Mouse (Mus musculus) forebrain, postnatal 0 days (tissue): ENCODE measurements around the gene Prss8. TPM values are rescaled to one million over a fixed set of nuclear protein-coding genes. Genes with fewer than 3 reads are reported as not detected.
A peak's percentile ranks its signal among the peaks of the same experiment; 100 is the strongest.
"Not testable (repeated sequence)": the region's sequence is repeated elsewhere in the genome, so short reads cannot be mapped to it uniquely, and the experiment has no call there.

Experiments used
- ATAC-seq: fragments of 200-750 bp; cut with Nextera tagmentation; 2 replicates; pipeline ENCODE4 v1.8.0; 2017; ENCODE audit warnings: mild to moderate bottlenecking, moderate library complexity
- DNase-seq: peaks from one replicate; pipeline ENCODE4 v3.0.0-alpha.2; 2015
- H3K27ac ChIP-seq: fragments of 300-500 bp; sonication (generic); 2 replicates; pipeline ENCODE4 v1.5.1; 2014; ENCODE audit warnings: low read depth, mild to moderate bottlenecking, antibody characterized with exemption, low read length, moderate library complexity, mixed read lengths
- H3K27me3 ChIP-seq: fragments of 300-500 bp; sonication (generic); 2 replicates; pipeline ENCODE4 v1.6.1; 2014; ENCODE audit warnings: mild to moderate bottlenecking, low read length, mixed read lengths; ENCODE audit not compliant: insufficient read depth
- H3K36me3 ChIP-seq: fragments of 300-500 bp; sonication (generic); 2 replicates; pipeline ENCODE4 v1.6.1; 2014; ENCODE audit warnings: mild to moderate bottlenecking, moderate library complexity; ENCODE audit not compliant: insufficient read depth
- H3K4me1 ChIP-seq: fragments of 300-500 bp; sonication (generic); 2 replicates; pipeline ENCODE4 v1.6.1; 2014; ENCODE audit warnings: antibody characterized with exemption; ENCODE audit not compliant: insufficient read depth
- H3K4me2 ChIP-seq: fragments of 300-500 bp; sonication (generic); 2 replicates; pipeline ENCODE4 v1.6.1; 2014; ENCODE audit warnings: low read depth, mild to moderate bottlenecking, moderate library complexity
- H3K4me3 ChIP-seq: fragments of 300-500 bp; sonication (generic); 2 replicates; pipeline ENCODE4 v1.5.1; 2014; ENCODE audit warnings: low read depth, low read length, mixed read lengths
- H3K9ac ChIP-seq: fragments of 300-500 bp; sonication (generic); 2 replicates; pipeline ENCODE4 v1.6.1; 2014; ENCODE audit warnings: mild to moderate bottlenecking
- H3K9me3 ChIP-seq: fragments of 300-500 bp; sonication (generic); 2 replicates; pipeline ENCODE4 v1.6.1; 2016; ENCODE audit warnings: low read length
- CTCF ChIP-seq: sonication (generic); IDR thresholded peaks from 2 replicates; pipeline ENCODE4 v1.5.1; 2016; ENCODE audit warnings: antibody characterized with exemption, control low read depth, low read depth
- WGBS: fragments of 180-500 bp; shearing (Covaris S2); extraction: QIAGEN DNeasy Blood & Tissue Kit; methylation state at CpG from one replicate; pipeline ENCODE4 v1.1.7; 2014; 5-methylcytosine and 5-hydroxymethylcytosine counted together
- polyA plus RNA-seq: library from polyadenylated mRNA; unstranded; fragments of >200 nt; fragmentation: Nextera tagmentation; extraction: Ambion mirVana; gene quantifications from 2 replicates; pipeline ENCODE4 v1.2.1, GENCODE M21; 2015
- total RNA-seq: library from RNA; depleted of rRNA; stranded (reverse); fragments of >200 nt; gene quantifications from 2 replicates; pipeline ENCODE4 v1.2.3, GENCODE M21; 2014

The Prss8 gene
- total and polyA plus RNA-seq, 2 experiments from 2014 or later: 0.38 to 1.5 TPM

GRCm38 (mm10) chr7:127903971-127904796 is 25.7 kb downstream of the Prss8 start, which contains the start of gene Bckdk:
Gene Bckdk (plus strand): TSS chr7:127904082.
- peak; percentile 97 for ATAC-seq
- peak; percentile 48 for TF ChIP-seq CTCF
- Histone ChIP-seq H3K27me3 (no peaks in the 10 kb centered on the region), H3K4me1 (peaks cover 4% of the 10 kb centered on the region), H3K27ac (peak within 1 kb of the TSS; percentile 83), H3K4me2 (peak within 1 kb of the TSS; percentile 87), H3K4me3 (peak within 1 kb of the TSS; percentile 63), H3K36me3 (peaks cover 36% of the 10 kb centered on the region), H3K9ac (peak within 1 kb of the TSS; percentile 84), H3K9me3 (no peaks in the 10 kb centered on the region)
- 7% methylated on average over 38 of the region's 38 CpGs for WGBS
- DNase-seq: peak; percentile 86

GRCm38 (mm10) chr7:127901772-127902171 is 28.1 kb downstream of the Prss8 start:
- H3K4me1 ChIP-seq: peaks cover 4% of the 10 kb centered on the region
- H3K9ac ChIP-seq: no peak overlapping the region
- H3K27me3 ChIP-seq: no peaks in the 10 kb centered on the region
- no peak overlapping the region for H3K4me2 ChIP-seq
- H3K36me3 ChIP-seq: peaks cover 12% of the 10 kb centered on the region
- H3K4me3 ChIP-seq: no peak overlapping the region
- ATAC-seq (no peak), DNase-seq (no peak)
- H3K27ac ChIP-seq: no peak overlapping the region
- WGBS: 81% methylated on average over 2 of the region's 2 CpGs
- no peaks in the 10 kb centered on the region for H3K9me3 ChIP-seq
- TF ChIP-seq CTCF: no peak

GRCm38 (mm10) chr7:127899997-127900396 is 29.9 kb downstream of the Prss8 start:
- no peak overlapping the region for H3K27ac ChIP-seq
- H3K27me3 ChIP-seq: no peaks in the 10 kb centered on the region
- no peak overlapping the region for H3K4me2 ChIP-seq
- H3K9me3 ChIP-seq: no peaks in the 10 kb centered on the region
- no peak overlapping the region for H3K9ac ChIP-seq
- 47% methylated on average over 7 of the region's 7 CpGs for WGBS
- peaks cover 7% of the 10 kb centered on the region for H3K4me1 ChIP-seq
- no peak overlapping the region for H3K4me3 ChIP-seq
- TF ChIP-seq CTCF: no peak
- no peak for ATAC-seq
- no peak for DNase-seq
- H3K36me3 ChIP-seq: no peaks in the 10 kb centered on the region

- TF ChIP-seq CTCF: no peak
- no peak overlapping the region for H3K4me2 ChIP-seq
- no peaks in the 10 kb centered on the region for H3K27me3 ChIP-seq
- H3K4me1 ChIP-seq: peaks cover 6% of the 10 kb centered on the region; the same call in 1 of the 2 replicates
- H3K27ac ChIP-seq: no peak overlapping the region
- no peak overlapping the region for H3K4me3 ChIP-seq
- 0 out of 2 replicates have a peak, but pooled peaks cover under 1% of the 10 kb centered on the region for H3K36me3 ChIP-seq
- WGBS: 34% methylated on average over 10 of the region's 10 CpGs
- no peak overlapping the region for H3K9ac ChIP-seq
- H3K9me3 ChIP-seq: no peaks in the 10 kb centered on the region
- DNase-seq (no peak), ATAC-seq (no peak)
Observed at GRCm38 (mm10) chr7:127898179-127898956, 31.5 kb downstream of the Prss8 start.

- Histone ChIP-seq H3K36me3 (peaks cover 8% of the 10 kb centered on the region; the same call in 1 of the 2 replicates), H3K4me1 (peaks cover 6% of the 10 kb centered on the region; the same call in 1 of the 2 replicates), H3K9ac (no peak overlapping the region), H3K27me3 (no peaks in the 10 kb centered on the region), H3K4me2 (no peak overlapping the region), H3K9me3 (no peaks in the 10 kb centered on the region), H3K4me3 (no peak overlapping the region), H3K27ac (no peak overlapping the region)
- DNase-seq (no peak), ATAC-seq (no peak)
- 88% methylated on average over 7 of the region's 7 CpGs for WGBS
- TF ChIP-seq CTCF: no peak
Observed at GRCm38 (mm10) chr7:127897542-127897941, 32.4 kb downstream of the Prss8 start.

- H3K27ac ChIP-seq: no peak overlapping the region
- 61% methylated on average over 13 of the region's 13 CpGs for WGBS
- DNase-seq (peak; percentile 57), ATAC-seq (no peak)
- peak; percentile 70 for TF ChIP-seq CTCF
- H3K4me2 ChIP-seq: no peak overlapping the region
- H3K4me1 ChIP-seq: peaks cover 6% of the 10 kb centered on the region; the same call in 1 of the 2 replicates
- H3K9me3 ChIP-seq: no peaks in the 10 kb centered on the region
- peaks cover 9% of the 10 kb centered on the region; the same call in 1 of the 2 replicates for H3K36me3 ChIP-seq
- no peaks in the 10 kb centered on the region for H3K27me3 ChIP-seq
- no peak overlapping the region for H3K9ac ChIP-seq
- H3K4me3 ChIP-seq: no peak overlapping the region
Observed at GRCm38 (mm10) chr7:127896384-127896783, 33.5 kb downstream of the Prss8 start.

- H3K4me2 ChIP-seq: peak overlapping the region; percentile 71
- H3K27me3 ChIP-seq, H3K9ac ChIP-seq, H3K4me1 ChIP-seq, DNase-seq, ATAC-seq, H3K9me3 ChIP-seq, H3K27ac ChIP-seq: not testable (repeated sequence)
- peak overlapping the region; percentile 61; the same call in 1 of the 2 replicates for H3K4me3 ChIP-seq
- 75% methylated on average over 7 of the region's 7 CpGs for WGBS
- H3K36me3 ChIP-seq: peaks cover 12% of the 10 kb centered on the region; the same call in 1 of the 2 replicates
Observed at GRCm38 (mm10) chr7:127895891-127896290, 34.0 kb downstream of the Prss8 start.
